Mouse (Mus musculus) liver, embryonic 14.5 days (tissue): ENCODE results near the gene 4922502D21Rik.

Experiments used
- CTCF ChIP-seq: IDR thresholded peaks from 2 replicates; pipeline ENCODE4 v1.5.1; 2016; ENCODE audit warnings: antibody characterized with exemption, low read depth, control low read depth
- EP300 ChIP-seq: IDR thresholded peaks from 2 replicates; pipeline ENCODE4 v1.6.1; 2016; ENCODE audit warnings: antibody characterized with exemption, low read depth

DNA sequence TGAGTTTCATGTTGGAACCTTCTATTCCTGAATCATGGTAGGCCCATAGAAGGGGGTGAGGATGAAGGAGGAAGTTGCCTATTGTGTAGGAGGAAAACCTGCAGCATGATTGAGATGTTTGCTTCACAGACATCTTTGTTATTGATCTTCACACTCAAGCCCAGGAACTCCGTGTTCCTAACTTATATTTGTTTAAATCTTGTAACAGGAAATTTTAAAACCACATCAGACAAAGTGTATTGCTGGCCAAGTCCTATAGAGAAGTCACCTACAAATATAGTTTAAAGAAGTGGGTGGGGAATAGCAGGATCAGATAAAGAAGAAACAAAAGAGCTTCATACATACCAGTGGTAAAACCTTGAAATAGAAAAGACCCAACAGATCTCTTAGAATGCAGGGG is 27.4 kb downstream of the 4922502D21Rik start:
- no peak for TF ChIP-seq CTCF
- no peak for TF ChIP-seq EP300
